Mouse (Mus musculus) stomach, embryonic 15.5 days (tissue): ENCODE measurements around the gene Rpl12. TPM values are rescaled to one million over a fixed set of nuclear protein-coding genes. Genes with fewer than 3 reads are reported as not detected.

Experiments used
- ATAC-seq: fragments of 200-750 bp; cut with Nextera tagmentation; 2 replicates; pipeline ENCODE4 v1.8.0; 2017; ENCODE audit warnings: low read depth, moderate number of reproducible peaks, moderate TSS enrichment; ENCODE audit not compliant: insufficient read depth, low FRiP score
- H3K27ac ChIP-seq: fragments of 300-500 bp; sonication (generic); 2 replicates; pipeline ENCODE4 v1.5.1; 2015; ENCODE audit warnings: mild to moderate bottlenecking, inconsistent platforms
- H3K27me3 ChIP-seq: fragments of 300-500 bp; sonication (generic); replicated peaks from 2 replicates; pipeline ENCODE4 v1.6.1; 2015; ENCODE audit warnings: inconsistent platforms
- H3K36me3 ChIP-seq: fragments of 300-500 bp; sonication (generic); 2 replicates; pipeline ENCODE4 v1.6.1; 2015; ENCODE audit warnings: inconsistent platforms
- H3K4me1 ChIP-seq: fragments of 300-500 bp; sonication (generic); 2 replicates; pipeline ENCODE4 v1.6.1; 2015; ENCODE audit warnings: inconsistent platforms
- H3K4me2 ChIP-seq: fragments of 300-500 bp; sonication (generic); 2 replicates; pipeline ENCODE4 v1.6.1; 2015; ENCODE audit warnings: mild to moderate bottlenecking, inconsistent platforms
- H3K4me3 ChIP-seq: fragments of 300-500 bp; sonication (generic); replicated peaks from 2 replicates; pipeline ENCODE4 v1.5.1; 2015; ENCODE audit warnings: inconsistent platforms
- H3K9ac ChIP-seq: fragments of 300-500 bp; sonication (generic); 2 replicates; pipeline ENCODE4 v1.6.1; 2015; ENCODE audit warnings: inconsistent platforms
- H3K9me3 ChIP-seq: fragments of 300-500 bp; sonication (generic); 2 replicates; pipeline ENCODE4 v1.6.1; 2016; ENCODE audit warnings: inconsistent platforms
- WGBS: fragments of 180-500 bp; shearing (Covaris S2); methylation state at CpG from one replicate; pipeline ENCODE4 v1.1.7; 2015; 5-methylcytosine and 5-hydroxymethylcytosine counted together
- polyA plus RNA-seq: library from polyadenylated mRNA; unstranded; fragments of >200 nt; fragmentation: Nextera tagmentation; extraction: Ambion mirVana; gene quantifications from 2 replicates; pipeline ENCODE4 v1.2.1, GENCODE M21; 2015

Rpl12 gene
- polyA plus RNA-seq, 1 experiment from 2014 or later: 152 TPM

- no peaks in the 10 kb centered on the region for H3K27me3 ChIP-seq
- no peak overlapping the region for H3K4me2 ChIP-seq
- peaks cover 9% of the 10 kb centered on the region for H3K36me3 ChIP-seq
- H3K9me3 ChIP-seq: no peaks in the 10 kb centered on the region
- no peak for ATAC-seq
- H3K9ac ChIP-seq: no peak overlapping the region
- 52% methylated on average over 8 of the region's 8 CpGs for WGBS
- H3K27ac ChIP-seq: no peak overlapping the region
- H3K4me3 ChIP-seq: no peak overlapping the region
- H3K4me1 ChIP-seq: peaks cover 6% of the 10 kb centered on the region
Observed at GRCm38 (mm10) chr2:32957344-32957743, 4.0 kb upstream of the Rpl12 start.

- H3K27me3 ChIP-seq: no peaks in the 10 kb centered on the region
- 84% methylated on average over 4 of the region's 4 CpGs for WGBS
- H3K4me3 ChIP-seq: peak overlapping the region; percentile 87; the same call in 1 of the 2 replicates
- peak overlapping the region; percentile 17; the same call in 1 of the 2 replicates for H3K9ac ChIP-seq
- H3K9me3 ChIP-seq: no peaks in the 10 kb centered on the region
- H3K4me2 ChIP-seq: peak overlapping the region; percentile 69
- H3K4me1 ChIP-seq: peaks cover 18% of the 10 kb centered on the region
- H3K27ac ChIP-seq: no peak overlapping the region
- ATAC-seq: no peak
- peaks cover 14% of the 10 kb centered on the region for H3K36me3 ChIP-seq
Observed at GRCm38 (mm10) chr2:32960273-32960672, 1.1 kb upstream of the Rpl12 start.

- H3K4me2 ChIP-seq: peak overlapping the region; percentile 69
- under 1% methylated on average over 33 of the region's 33 CpGs for WGBS
- H3K4me1 ChIP-seq: peaks cover 22% of the 10 kb centered on the region
- H3K9me3 ChIP-seq: no peaks in the 10 kb centered on the region
- H3K9ac ChIP-seq: peak overlapping the region; percentile 97
- H3K27ac ChIP-seq: peak overlapping the region; percentile 88
- peaks cover 12% of the 10 kb centered on the region for H3K36me3 ChIP-seq
- peak overlapping the region; percentile 87 for H3K4me3 ChIP-seq
- H3K27me3 ChIP-seq: no peaks in the 10 kb centered on the region
- no peak for ATAC-seq
Observed at GRCm38 (mm10) chr2:32962062-32962874, 909 bp downstream of the Rpl12 start.

GRCm38 (mm10) chr2:32962875-32963220 lies 1.5 kb downstream of the Rpl12 start:
- Histone ChIP-seq H3K4me2 (peak overlapping the region; percentile 69), H3K9me3 (no peaks in the 10 kb centered on the region), H3K27me3 (no peaks in the 10 kb centered on the region), H3K27ac (peak overlapping the region; percentile 88), H3K4me3 (peak overlapping the region; percentile 87), H3K36me3 (peaks cover 12% of the 10 kb centered on the region), H3K9ac (peak overlapping the region; percentile 97; the same call in 1 of the 2 replicates), H3K4me1 (peaks cover 26% of the 10 kb centered on the region)
- WGBS: 4% methylated on average over 9 of the region's 9 CpGs
- no peak for ATAC-seq

GRCm38 (mm10) chr2:32963544-32963943 lies 2.2 kb downstream of the Rpl12 start:
- H3K4me1 ChIP-seq: peaks cover 29% of the 10 kb centered on the region
- H3K36me3 ChIP-seq: peaks cover 12% of the 10 kb centered on the region
- peak overlapping the region; percentile 88; the same call in 1 of the 2 replicates for H3K27ac ChIP-seq
- peak overlapping the region; percentile 69 for H3K4me2 ChIP-seq
- no peaks in the 10 kb centered on the region for H3K9me3 ChIP-seq
- ATAC-seq: no peak
- 54% methylated on average over 4 of the region's 4 CpGs for WGBS
- H3K27me3 ChIP-seq: no peaks in the 10 kb centered on the region
- H3K4me3 ChIP-seq: peak overlapping the region; percentile 87
- peak overlapping the region; percentile 27; the same call in 1 of the 2 replicates for H3K9ac ChIP-seq

GRCm38 (mm10) chr2:32963981-32964380 lies 2.6 kb downstream of the Rpl12 start:
- Histone ChIP-seq H3K9ac (0 out of 2 replicates have a peak overlapping the region, but pooled peaks have one; percentile 27), H3K4me3 (peak overlapping the region; percentile 87; the same call in 1 of the 2 replicates)
- ATAC-seq: no peak

GRCm38 (mm10) chr2:32964659-32965457 lies 3.5 kb downstream of the Rpl12 start:
- ATAC-seq: no peak
- H3K9me3 ChIP-seq: no peaks in the 10 kb centered on the region
- no peak overlapping the region for H3K4me3 ChIP-seq
- no peak overlapping the region for H3K9ac ChIP-seq
- 0 out of 2 replicates have a peak overlapping the region, but pooled peaks have one; percentile 69 for H3K4me2 ChIP-seq
- peaks cover 12% of the 10 kb centered on the region for H3K36me3 ChIP-seq
- 34% methylated on average over 10 of the region's 10 CpGs for WGBS
- peaks cover 29% of the 10 kb centered on the region for H3K4me1 ChIP-seq
- no peaks in the 10 kb centered on the region for H3K27me3 ChIP-seq
- no peak overlapping the region for H3K27ac ChIP-seq

More at GRCm38 (mm10) chr2:32963981-32964380, 2.6 kb downstream of the Rpl12 start:
- Histone ChIP-seq H3K4me2 (peak overlapping the region; percentile 69), H3K27ac (no peak overlapping the region), H3K9me3 (no peaks in the 10 kb centered on the region), H3K27me3 (no peaks in the 10 kb centered on the region), H3K36me3 (peaks cover 12% of the 10 kb centered on the region), H3K4me1 (peaks cover 29% of the 10 kb centered on the region)
- WGBS: 65% methylated on average over 1 of the region's 1 CpGs

GRCm38 (mm10) chr2:32965511-32966183 lies 4.3 kb downstream of the Rpl12 start:
- Histone ChIP-seq H3K27me3 (no peaks in the 10 kb centered on the region), H3K27ac (0 out of 2 replicates have a peak overlapping the region, but pooled peaks have one; percentile 99), H3K9ac (no peak overlapping the region), H3K36me3 (peaks cover 12% of the 10 kb centered on the region), H3K4me3 (no peak overlapping the region), H3K9me3 (no peaks in the 10 kb centered on the region), H3K4me2 (peak overlapping the region; percentile 86), H3K4me1 (peaks cover 26% of the 10 kb centered on the region)
- 16% methylated on average over 7 of the region's 7 CpGs for WGBS
- ATAC-seq: no peak

- peak overlapping the region; percentile 99 for H3K27ac ChIP-seq
- H3K4me2 ChIP-seq: peak overlapping the region; percentile 86
- peak overlapping the region; percentile 56 for H3K9ac ChIP-seq
- WGBS: 8% methylated on average over 13 of the region's 13 CpGs
- H3K9me3 ChIP-seq: no peaks in the 10 kb centered on the region
- peaks cover 23% of the 10 kb centered on the region for H3K4me1 ChIP-seq
- no peak for ATAC-seq
- H3K27me3 ChIP-seq: no peaks in the 10 kb centered on the region
- peak overlapping the region; percentile 68 for H3K4me3 ChIP-seq
- peaks cover 12% of the 10 kb centered on the region for H3K36me3 ChIP-seq
Observed at GRCm38 (mm10) chr2:32966184-32966688, 4.9 kb downstream of the Rpl12 start.

- WGBS: under 1% methylated on average over 55 of the region's 55 CpGs
Observed at GRCm38 (mm10) chr2:32966689-32967631, 5.6 kb downstream of the Rpl12 start.

More at GRCm38 (mm10) chr2:32966689-32967631, 5.6 kb downstream of the Rpl12 start:
- no peaks in the 10 kb centered on the region for H3K27me3 ChIP-seq
- H3K4me2 ChIP-seq: peak overlapping the region; percentile 86
- ATAC-seq: peak; percentile 87
- H3K4me3 ChIP-seq: peak overlapping the region; percentile 68
- peak overlapping the region; percentile 56 for H3K9ac ChIP-seq
- no peaks in the 10 kb centered on the region for H3K9me3 ChIP-seq
- H3K27ac ChIP-seq: peak overlapping the region; percentile 99
- peaks cover 23% of the 10 kb centered on the region for H3K4me1 ChIP-seq
- peaks cover 12% of the 10 kb centered on the region for H3K36me3 ChIP-seq
